Mouse (Mus musculus) central nervous system, embryonic 11.5 days (tissue): ENCODE results near the gene Olfr1309. TPM values are rescaled to one million over a fixed set of nuclear protein-coding genes. Genes with fewer than 3 reads are reported as not detected.

Experiments
- polyA plus RNA-seq: library from polyadenylated mRNA; depleted of rRNA; stranded (reverse); fragments of >200 nt; gene quantifications from 2 replicates; pipeline ENCODE4 v1.2.3, GENCODE M21; 2012; rRNA removed

The Olfr1309 gene
- polyA plus RNA-seq = not detected in 2 replicates

GRCm38 (mm10) chr2:111990181-111990580 is at the start of gene Olfr1309:
Gene Olfr1309 (minus strand): TSS chr2:111990281.

DNA sequence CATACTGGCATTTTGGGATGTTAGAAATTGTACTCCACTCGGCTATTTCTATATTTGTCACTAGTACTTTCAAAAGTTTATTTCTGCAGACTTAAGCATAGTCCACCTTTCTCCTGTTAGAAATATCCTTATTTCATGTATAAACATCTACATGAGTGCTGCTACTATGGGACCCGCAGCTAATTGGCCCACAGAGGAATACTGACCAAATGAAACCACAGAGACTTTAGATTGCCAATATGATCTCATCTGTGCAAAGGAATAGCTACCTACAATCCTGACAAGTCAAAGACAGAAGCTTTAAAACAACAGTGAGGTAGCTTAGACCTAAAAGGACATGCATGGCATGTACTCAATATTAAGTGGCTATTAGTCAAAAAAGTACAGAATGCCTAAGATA is 34.2 kb upstream of the Olfr1309 start, which contains the start of gene Olfr1311:
Olfr1311 (minus strand) TSS at position 101 of the 400 bp plus-strand sequence.

GRCm38 (mm10) chr2:112012608-112013007 is 22.5 kb upstream of the Olfr1309 start, which contains the start of gene Olfr1310:
Gene Olfr1310 (minus strand): TSS chr2:112012708.

GRCm38 (mm10) chr2:111964844-111965243 is 25.2 kb downstream of the Olfr1309 start, which contains the start of gene Olfr1308:
Gene Olfr1308 (minus strand): TSS chr2:111964944.

GRCm38 (mm10) chr2:111949340-111949739 is 40.7 kb downstream of the Olfr1309 start, which contains the start of gene Olfr1307:
Gene Olfr1307 (minus strand): TSS chr2:111949440.

Other genes starting within 250 kb of the Olfr1309 start
- not detected in 2 replicates for gene Olfr1301, start 239.3 kb downstream of the Olfr1309 start, polyA plus RNA-seq
- not detected in 2 replicates for gene Olfr1302, start 212.9 kb downstream of the Olfr1309 start, polyA plus RNA-seq
- gene Olfr1303, start 169.9 kb downstream of the Olfr1309 start, polyA plus RNA-seq = not detected in 2 replicates
- not detected in 2 replicates for gene Olfr1305, start 113.1 kb downstream of the Olfr1309 start, polyA plus RNA-seq
- not detected in 2 replicates for gene Olfr1306, start 74.0 kb downstream of the Olfr1309 start, polyA plus RNA-seq
- under 0.01 TPM in 1 of 2 replicates, not detected in the other for gene Olfr1307, start 40.8 kb downstream of the Olfr1309 start, polyA plus RNA-seq
- not detected in 2 replicates for gene Olfr1308, start 25.3 kb downstream of the Olfr1309 start, polyA plus RNA-seq
- not detected in 2 replicates for gene Olfr1310, start 22.4 kb upstream of the Olfr1309 start, polyA plus RNA-seq
- not detected in 2 replicates for gene Olfr1311, start 34.1 kb upstream of the Olfr1309 start, polyA plus RNA-seq
- gene Olfr1312, start 60.0 kb upstream of the Olfr1309 start, polyA plus RNA-seq = not detected in 2 replicates
- not detected in 2 replicates for gene Olfr1313, start 87.6 kb upstream of the Olfr1309 start, polyA plus RNA-seq
- gene Olfr1314, start 106.5 kb upstream of the Olfr1309 start, polyA plus RNA-seq = not detected in 2 replicates
- gene Olfr1315-ps1, start 125.2 kb upstream of the Olfr1309 start, polyA plus RNA-seq = not detected in 2 replicates
- gene Olfr1316, start 144.7 kb upstream of the Olfr1309 start, polyA plus RNA-seq = not detected in 2 replicates
- not detected in 2 replicates for gene Olfr1317, start 150.0 kb upstream of the Olfr1309 start, polyA plus RNA-seq
- gene Olfr1318, start 163.9 kb upstream of the Olfr1309 start, polyA plus RNA-seq = not detected in 2 replicates
- gene Lpcat4, start 249.2 kb upstream of the Olfr1309 start, polyA plus RNA-seq = 30.2 and 30.4 TPM in 2 replicates